Mouse (Mus musculus) right cerebral cortex, postnatal 14 days (tissue): ENCODE measurements around the gene Myo6.

Experiments
- DNase-seq: peaks from one replicate; pipeline ENCODE4 v3.0.0; 2022

Gene Myo6

DNA sequence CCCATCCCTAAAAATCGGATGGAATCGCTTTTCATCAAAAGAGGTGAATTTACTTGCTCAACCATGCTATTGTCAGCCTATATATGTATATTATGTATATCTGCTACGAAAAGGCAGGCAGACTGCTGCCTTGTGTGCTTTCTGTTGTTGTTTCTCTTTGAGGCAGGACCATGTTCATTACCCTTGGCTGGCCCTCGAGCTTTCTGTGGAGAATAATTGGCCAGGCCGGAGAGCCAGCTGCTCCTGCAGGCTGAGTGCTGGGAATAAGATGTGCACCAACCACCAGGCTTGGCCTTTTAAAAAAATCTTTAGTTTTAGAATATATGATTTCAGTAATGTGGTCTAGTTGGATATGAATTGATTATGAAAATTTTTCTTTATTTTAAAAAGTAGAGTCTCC lies 19.3 kb downstream of the Myo6 start:
- DNase-seq, result no peak

DNA sequence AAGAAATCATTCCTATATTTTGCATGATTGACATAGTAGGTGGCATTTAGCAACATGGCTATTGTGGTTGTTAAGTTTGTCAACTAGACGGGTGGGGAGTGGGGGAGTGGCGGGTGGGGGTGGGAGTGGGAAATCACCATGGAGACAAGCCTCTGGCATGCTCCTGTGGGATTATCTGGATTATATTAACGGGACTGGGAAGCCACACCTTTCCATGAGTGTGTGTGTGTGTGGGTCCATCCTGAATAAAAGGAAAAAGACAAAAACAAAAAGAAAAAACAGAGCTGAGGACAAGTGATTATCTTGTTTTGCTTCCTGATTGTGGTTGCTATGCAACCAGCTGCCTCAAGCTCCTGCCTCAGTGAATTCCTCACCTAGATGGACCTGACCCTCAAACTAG lies 20.9 kb downstream of the Myo6 start:
- DNase-seq, result no peak

DNA sequence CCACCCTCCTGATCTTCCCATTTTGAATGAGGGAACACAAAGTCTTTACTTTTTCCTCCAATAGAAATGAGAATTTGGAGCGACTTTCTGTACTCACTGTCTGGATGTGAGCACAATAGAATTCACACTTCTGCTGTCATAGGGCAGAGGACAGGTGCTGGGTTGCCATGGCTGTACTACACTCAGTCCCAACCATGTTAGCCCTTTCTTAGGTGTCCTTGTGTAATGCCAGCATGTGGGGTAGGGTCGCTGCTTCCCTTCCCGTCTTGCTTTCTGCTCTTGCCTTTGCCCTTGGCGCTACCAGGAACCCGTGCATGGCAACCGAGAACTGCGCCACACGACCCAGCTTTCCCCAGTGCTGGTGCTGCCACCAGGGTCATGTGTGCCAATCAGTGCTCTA lies 21.9 kb downstream of the Myo6 start:
- DNase-seq, result no peak

DNA sequence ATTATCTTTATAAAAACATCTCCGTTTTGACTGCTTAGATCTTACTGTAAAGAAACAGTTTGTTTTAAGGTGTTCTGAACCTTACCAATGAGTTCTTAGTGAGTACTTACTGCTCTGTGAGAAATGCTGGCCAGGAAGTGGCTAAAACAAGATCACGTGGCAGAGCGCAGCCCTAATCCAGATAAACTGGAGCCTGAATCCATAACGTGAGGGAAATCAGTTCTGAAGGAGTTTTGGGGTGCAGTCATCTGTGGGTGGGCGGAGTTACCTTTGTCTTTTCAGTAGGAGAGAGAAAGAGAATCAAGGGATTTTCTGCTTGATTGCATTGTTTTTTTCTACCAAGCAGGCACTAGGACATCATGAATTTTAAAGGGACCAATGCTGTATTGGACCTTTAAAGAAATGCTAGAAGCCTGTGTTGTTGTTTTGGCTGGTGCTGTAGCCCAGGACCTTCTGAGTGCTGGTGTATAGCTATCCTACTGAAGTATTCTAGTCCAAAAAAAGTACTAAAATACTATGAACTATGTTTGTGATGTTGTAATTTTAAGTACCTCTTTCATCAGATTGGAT lies 23.6 kb downstream of the Myo6 start:
- no peak for DNase-seq

DNA sequence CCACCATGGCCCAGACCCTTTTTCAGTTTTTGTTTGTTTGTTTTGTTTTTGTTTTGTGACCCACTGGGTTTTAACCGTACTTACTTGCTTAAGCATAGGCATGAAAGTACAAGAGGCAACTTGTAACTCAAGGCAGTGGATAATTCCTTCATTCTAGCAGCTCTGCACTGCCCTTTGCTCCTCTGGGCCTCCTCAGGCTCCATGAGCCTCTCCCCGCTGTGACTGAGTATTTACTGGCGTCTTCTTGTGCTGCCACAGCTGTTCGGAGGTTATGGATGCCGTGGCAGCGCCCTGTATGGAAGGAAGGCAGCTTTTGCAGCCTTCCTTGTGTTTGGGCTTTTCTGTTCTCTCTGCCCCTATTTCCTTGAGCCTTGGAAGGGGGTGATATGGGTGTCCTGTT lies 26.4 kb downstream of the Myo6 start:
- DNase-seq, result no peak

DNA sequence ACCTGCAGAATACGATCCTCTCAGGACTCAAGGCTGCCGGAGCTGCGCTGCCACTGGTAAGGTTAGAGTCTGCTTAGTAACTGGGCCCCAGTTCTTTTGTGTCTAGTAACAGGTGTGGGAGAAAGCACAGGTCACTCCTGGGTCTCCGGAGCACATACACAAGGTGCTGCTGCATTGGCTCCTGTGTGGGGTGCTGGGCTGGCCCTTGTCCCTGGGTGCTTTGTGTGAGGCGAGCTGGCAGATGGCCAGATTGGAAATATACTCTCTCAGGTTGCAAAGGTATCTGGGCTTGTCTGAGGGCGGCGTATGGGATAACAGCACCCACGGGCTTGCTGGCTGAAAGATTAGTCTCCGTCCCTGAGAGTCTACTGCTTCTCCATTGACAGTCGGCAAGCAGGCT lies 27.5 kb downstream of the Myo6 start:
- no peak for DNase-seq

DNA sequence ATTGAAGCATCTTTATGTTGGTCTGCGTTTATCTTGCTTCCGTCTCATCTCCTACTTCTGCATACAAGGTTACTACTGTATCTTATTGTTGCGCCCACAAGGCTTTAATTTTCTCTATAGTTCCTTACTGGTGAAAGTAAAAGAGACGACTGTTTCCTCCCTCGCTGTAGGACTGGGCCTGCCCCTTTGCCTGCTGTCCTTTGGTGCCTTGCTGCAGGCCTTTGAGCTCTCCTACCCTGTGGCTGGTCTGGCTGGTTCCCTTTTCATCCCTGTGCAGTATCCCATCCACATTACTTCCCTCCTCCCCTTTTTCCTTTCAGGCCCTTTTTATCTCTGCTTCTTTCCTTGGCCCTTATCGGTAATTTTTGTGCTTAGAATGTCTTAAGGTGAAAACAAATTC lies 29.6 kb downstream of the Myo6 start:
- no peak for DNase-seq

DNA sequence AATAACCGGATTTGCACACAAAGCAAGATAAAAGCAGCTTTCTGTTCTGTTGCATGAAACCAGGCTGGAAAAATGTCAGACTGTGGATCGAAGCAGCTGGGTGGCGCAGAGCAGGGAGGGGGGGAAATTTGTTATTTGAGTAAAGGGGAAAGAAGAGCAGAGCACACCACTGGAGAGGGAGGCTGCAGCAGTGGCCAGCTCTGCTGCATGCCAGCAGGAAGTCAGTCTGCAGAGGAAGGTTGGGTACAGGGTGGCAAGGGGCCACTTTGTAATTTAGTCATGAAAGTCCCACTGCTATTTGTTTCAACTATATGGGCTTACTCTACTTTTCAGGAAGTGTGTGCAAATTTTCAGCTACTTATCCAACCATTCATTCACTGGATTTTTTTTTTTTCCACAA lies 31.3 kb downstream of the Myo6 start:
- DNase-seq, result no peak

DNA sequence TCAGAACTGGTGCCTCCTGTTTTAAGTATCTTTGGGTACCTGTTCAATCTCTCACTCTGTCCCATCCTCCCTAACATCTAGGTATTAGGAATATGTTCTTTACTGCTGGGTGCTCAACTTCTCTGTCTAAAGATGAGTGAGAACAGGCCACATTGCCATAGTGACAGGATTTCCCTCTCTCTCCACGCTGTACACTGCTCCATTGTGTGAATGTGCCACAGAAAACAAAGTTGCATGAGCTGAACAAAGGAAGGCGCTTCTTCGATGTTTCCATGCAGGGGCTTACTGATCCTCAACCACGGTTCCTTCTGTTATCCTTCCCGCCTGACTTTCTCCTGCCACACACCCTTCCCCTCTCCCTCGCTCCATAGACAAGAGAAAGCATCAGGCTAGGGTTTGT lies 32.4 kb downstream of the Myo6 start:
- no peak for DNase-seq

DNA sequence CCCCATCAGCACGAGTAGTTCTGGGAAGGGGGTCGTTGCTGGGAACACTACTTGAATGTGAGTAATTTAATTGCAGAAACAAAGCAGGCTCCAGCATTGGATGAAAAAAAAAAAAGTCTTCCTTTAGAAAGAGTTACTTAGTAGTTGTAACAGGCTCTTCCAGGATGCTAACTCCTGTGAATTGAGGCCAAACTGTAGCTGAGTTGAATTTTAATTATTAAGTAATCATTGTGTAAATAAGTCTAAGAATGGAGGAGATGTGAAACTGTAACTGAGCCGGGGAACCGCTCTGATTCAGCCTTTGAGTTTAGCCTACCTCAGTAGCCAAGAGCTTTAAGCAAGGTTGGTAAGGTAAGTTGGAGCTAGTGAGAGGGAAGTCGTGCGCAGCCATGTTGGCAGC lies 36.0 kb downstream of the Myo6 start:
- DNase-seq, result no peak

DNA sequence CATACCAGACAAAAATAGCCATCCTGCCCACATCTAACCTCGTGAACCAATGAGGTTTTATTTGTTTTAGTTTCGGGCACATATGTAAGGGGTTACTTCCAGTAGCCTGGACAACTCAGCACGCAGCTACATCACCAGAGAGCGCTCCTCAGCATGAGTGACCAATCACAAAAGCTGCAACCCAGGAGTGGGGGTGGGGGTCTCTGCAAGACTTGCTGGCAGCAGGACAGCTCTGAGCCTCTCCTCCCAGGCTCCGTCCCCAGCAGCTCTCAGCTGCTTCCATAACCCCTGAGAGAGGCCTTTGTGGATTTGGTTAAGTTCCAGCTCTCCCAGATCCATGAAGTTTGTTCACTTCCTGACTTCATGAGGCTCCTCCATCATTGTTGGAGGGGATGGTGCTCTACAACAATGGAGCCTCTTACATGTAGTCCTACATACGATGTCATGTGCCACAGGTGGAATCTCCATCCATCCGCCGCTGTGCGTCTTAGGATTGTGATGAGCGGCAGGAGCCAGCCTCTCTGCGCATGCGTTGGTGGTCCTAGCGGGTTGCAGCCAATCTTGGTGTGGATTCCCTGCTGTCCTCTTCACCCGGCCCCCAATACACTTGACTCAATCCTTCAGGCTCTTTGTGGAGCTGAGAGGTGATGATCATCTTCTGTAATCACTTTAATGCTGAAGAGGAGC lies 37.7 kb downstream of the Myo6 start:
- DNase-seq, result peak; percentile 29

DNA sequence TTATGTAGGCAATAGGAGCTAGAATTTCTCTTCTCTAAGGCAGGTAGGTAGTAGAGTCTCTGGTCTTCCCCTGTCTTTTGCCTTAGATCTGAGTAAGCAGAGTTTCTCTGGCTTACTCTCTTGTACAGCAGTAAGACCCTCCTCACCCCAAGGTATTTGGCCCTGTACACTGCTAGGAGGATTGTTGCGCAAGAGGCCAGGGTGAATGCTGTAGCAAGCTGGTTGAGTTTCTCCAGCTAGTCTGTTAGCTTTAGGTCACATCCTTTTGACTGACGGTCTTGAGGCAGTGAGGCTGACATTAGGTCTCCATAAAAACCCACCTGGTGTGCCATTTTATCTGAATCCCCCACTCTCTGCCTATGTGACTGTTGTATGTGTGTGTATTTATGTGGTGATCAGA lies 43.9 kb downstream of the Myo6 start:
- no peak for DNase-seq

DNA sequence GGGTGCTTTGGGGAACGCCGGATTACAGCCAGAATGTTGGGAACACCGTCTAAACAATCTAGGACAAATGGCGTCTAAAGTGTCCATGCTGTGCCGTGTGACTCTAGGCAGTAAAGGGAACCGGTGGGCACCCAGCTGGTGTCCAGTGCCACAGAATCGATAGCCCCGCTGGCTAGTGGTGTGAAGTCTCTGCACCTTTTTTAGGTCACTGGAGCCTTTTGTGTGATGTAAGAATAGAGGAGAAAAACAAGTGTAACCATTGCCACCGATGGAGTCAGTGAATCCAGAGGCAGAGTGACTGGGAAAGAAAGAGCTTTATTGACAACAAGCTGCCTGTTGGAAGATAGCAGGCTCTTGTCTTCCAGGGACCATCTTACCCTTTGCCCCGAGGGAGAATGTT lies 44.6 kb downstream of the Myo6 start:
- no peak for DNase-seq

DNA sequence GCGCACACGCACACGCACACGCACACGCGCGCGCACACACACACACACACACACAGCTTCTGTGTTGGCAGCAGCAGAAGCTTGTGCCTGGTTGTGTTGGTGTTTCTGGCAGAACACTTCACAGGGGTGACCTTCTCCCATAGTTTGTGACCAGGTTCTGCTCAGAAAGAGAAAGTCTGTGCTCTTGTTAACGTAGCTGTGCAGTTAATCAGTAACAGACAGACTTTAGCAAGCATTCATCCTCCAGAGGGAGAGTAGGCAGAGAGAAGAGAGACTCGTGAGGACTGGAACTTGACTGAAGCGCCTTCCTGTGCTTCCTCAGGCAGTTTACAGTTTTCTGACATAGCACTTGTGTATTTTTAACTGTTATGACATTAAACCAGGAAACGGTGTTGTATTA lies 45.3 kb downstream of the Myo6 start:
- no peak for DNase-seq

DNA sequence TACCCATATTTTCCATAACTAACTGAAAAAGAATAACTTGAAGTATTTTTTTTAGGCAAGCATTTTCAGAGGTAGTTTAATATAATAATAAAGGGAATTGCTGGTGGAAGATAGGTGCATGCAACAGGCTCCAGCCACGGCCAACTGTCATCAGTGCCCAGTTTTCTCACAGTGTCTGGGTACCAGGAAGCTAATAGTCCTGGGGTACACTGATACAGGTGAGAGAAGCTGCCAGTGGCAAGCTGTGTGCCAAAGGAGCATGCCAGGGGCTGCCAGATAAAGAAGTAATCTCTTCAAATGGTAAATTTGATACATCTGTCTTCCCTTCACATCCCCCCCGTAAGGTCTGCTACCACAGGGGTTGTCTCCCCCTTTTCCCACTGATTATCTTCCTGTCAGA lies 48.6 kb downstream of the Myo6 start:
- no peak for DNase-seq

DNA sequence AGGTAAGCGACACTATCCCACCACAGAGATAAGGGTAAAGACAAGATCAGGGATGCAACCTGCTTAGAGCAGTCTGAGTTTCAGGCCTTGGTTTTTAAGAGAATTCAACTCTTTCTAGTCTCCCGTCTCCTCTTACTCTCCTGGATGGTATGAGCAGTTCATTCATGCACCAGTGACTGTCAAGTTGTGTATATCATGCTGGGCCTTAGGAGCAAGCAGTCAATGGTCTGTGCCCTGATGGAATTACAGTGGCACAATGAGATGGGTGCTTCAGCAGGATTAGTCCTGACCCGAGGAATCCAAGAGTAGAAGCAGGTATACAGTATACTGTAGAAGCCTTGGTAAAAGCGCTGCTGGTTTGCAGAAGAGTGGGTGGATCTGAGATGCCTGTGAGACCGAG lies 50.7 kb downstream of the Myo6 start:
- DNase-seq, result no peak

DNA sequence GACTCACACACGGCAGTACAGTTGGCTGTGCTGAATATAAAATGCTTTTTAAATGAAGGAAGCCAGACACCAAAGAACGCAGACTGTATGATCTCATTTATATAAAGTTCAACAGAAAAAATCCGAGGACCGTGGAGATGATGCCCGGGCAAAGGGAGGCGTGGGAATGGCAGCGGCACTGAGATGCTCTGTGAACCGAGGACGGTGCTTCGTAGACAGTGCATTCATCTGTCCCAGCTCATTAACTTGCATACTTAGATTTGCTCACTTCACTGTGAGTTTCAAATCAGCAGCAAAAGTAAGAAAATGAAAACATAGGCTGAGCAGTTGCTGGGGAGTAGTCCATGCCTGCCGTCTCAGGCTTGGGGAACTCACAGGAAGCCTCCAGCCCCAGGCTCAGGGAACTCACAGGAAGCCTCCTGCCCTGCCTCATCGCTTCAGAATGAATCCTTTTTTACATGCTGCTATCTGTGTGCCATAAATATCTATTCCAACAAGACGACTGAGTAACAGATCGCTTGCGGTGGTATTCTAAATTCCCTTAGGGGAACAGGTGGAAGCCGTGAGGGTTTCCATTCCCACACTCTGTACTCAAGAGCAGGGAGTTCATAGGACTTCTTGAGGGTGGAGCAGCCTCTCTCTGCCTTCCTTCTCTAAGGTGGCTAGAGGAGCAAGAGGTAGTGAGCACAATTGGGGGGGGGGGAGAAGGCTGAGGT lies 52.1 kb downstream of the Myo6 start:
- no peak for DNase-seq

DNA sequence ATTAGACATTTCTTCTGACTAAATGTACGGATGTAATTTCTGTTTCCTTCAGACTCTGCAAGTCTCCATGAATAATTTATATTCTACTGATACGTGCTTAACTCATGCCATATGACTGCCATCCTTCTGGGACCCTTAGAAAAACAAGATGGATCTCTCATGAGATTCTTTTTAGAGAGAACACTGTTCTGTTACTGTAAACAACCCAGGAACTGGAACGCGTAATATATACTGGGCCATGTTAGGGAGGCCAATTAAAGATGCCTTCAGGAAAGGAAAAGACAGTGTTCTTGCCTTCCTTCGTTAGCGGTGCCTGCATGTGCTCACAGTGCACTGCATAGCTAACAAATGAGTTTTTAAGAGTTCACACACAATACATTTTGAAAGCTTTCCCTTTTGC lies 53.9 kb downstream of the Myo6 start:
- DNase-seq, result no peak

DNA sequence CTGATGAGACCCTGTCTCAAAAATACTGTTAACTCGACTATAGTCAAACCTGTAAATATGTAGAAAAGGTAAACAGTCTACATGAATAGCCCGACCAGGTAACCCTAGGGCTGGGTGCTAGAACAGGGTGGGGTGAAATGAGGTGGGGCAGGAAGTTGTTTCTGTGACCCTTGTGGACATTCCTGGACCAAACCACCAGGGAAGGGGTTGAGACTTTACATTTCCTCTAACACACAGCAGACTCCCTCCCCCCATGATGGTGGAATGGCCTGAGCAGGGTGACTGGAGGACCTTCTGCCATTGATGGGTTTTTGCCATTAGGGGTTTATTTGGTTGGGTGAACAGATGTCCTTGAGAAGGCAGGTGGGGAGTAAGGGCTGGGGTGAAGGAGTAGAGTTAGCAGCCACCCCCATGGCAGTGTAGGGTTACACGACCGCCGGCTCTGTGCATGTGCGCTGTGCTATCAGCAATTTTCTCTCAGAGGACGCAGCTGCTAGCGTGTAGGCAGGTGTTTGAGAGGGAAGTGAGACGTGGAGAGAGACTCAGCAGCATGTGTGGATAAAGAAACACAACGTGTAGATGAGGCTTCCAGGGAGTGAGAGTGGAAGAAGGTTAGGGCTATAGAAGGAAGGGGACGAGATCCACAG lies 59.3 kb downstream of the Myo6 start:
- DNase-seq, result no peak

DNA sequence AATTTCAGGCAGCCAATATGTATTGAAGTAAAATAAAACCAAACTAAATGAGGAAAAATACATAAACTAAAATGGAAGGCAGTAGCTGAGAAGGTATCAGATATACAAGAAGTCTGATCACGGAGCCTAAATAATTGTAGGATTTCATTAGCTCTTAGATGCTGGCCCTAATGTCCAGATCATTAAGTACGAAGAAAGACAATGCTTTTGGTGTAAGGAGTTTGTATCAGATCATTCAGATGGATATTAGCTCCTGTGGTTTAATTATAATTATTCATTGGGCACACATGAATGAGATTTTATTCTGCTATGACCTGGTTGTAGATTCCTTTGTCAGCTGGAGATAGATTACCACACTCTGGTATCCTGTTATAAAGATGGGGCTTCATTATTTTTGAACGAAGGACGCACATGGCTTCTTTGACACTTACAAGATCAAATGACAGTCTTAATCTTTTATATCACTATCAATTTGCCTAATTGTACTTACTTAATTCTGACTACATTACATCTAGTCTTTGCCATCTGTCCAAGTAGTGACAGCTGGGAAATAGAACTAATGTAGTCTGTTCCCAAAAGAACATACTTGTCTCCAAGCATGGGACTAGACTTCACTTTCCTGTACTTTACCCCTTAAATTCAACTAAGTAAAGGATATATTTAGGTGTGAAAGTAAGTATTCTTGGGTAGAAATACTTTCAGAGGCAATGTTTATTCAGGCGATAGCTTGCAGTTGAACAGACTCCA lies 61.9 kb downstream of the Myo6 start:
- no peak for DNase-seq

DNA sequence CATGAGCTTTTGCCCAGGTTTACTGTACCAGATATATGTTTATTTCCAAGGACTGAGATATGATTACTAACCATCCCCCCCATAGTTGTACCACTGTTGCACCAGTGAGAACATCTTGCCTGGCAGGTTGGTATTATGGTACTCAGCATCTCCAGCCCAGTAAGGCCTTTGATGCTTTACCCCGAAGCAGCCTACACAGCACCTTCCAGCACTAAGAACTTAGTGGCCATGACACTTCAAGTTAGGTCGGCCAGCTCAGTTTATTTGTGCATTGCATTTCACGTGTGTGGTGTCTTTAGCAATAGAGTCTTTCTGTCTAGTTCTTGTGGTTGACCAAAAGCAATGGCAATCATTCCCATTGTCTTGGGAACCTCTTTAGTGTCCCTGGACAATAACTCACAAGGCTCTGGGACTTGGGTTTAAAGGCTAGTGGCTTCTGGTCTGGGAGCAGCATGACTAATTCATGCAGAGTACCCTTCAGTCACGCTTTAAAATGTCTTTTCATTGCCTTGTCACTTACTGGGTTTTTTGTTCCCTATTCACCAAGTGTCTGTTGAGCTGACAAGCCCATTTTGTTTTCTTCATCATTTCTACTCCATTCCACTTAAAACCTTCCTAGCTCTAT lies 69.1 kb downstream of the Myo6 start:
- no peak for DNase-seq

DNA sequence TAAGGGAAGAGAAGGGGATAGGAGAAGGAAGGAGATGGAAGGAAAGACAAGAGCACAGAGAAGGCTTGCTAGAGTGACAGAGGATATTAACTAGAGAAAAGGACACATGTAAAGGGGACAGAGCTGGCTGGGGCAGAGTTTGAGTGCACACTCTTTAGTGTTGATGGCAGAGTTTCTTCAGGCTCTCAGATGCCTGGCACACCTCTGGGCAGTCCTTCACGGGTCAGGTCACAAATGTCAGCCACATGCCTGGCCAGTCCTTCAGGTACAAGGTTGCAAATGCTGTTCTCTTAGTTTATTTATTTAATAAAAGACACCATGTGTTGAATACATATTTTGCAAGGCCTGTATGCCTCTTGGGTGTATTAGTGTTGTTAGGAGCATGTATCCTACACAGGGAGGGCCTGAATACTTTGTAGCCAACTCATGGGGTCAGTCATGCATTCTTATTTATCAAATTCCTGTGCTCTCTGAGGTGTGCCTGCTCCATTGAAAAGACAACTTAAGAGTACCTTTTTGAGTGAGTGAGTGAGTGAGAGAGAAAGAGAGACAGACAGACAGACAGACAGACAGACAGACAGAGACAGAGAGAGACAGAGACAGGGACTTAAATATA lies 72.5 kb downstream of the Myo6 start:
- no peak for DNase-seq

DNA sequence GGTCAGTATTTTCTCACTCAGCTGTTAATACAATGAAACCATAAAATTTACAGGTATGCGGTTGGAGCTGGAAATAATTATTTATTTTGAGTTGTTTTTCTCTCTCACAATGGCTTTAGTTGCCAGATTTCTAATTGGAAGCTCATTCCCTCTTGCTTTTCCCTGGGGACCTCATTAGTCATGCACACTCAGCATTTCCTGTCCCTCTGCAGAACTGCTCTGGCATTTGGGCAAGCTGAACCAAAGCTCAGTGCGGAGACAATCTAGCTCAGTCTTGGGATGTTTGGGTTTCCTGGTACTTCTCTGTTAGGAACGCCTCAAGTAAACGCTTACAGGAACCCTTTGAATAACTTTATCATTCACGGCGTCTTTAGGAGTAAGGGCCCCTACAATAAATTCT lies 76.9 kb downstream of the Myo6 start:
- no peak for DNase-seq
